Mouse (Mus musculus) ES-Bruce4 (cell line): ENCODE results near the gene Rph3al.

Experiments
- EP300 ChIP-seq: IDR thresholded peaks from 2 replicates; pipeline ENCODE4 v1.6.1; 2011; ENCODE audit warnings: low read depth, low read length; ENCODE audit not compliant: insufficient read depth
- POLR2A ChIP-seq: IDR thresholded peaks from one replicate; pipeline ENCODE4 v1.8.1; 2011; ENCODE audit warnings: low read length; ENCODE audit not compliant: insufficient read depth

DNA sequence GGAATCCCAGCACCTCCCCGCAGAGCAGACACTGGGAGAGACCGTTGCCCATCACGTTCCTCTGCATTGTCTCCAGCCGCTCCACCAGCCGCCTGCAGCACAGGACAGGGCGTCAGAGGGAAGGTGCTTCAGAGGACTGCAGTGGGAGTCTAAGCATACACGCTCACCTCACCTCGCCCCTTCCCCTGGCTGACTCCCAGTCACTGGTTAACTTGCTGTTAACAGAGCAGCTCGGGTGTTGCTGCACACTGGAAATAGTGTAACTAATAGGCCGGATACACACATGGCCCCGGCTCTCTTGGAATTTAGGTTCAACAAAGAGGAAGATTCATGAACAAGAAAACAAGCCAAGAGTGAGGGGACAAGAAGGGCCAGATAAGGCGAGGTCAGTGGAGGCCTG, 31.7 kb downstream of the Rph3al start:
- TF ChIP-seq EP300: no peak
- no peak for TF ChIP-seq POLR2A
